Mouse (Mus musculus): ENCODE measurements around the gene Ess2.

- TF ChIP-seq CTCF (IDR thresholded peaks at IDR 0.05) (no peak), EP300 (IDR thresholded peaks at IDR 0.05) (no peak)
Observed at GRCm38 (mm10) chr16:17914307-17915249, 3.4 kb upstream of the Ess2 start, which contains the start of gene Gsc2.
